Mouse (Mus musculus) midbrain, embryonic 14.5 days (tissue): ENCODE results near the gene Mical1. TPM values are rescaled to one million over a fixed set of nuclear protein-coding genes. Genes with fewer than 3 reads are reported as not detected.

Experiments
- ATAC-seq: fragments of 200-750 bp; cut with Nextera tagmentation; 2 replicates; pipeline ENCODE4 v1.8.0; 2017; ENCODE audit warnings: moderate number of reproducible peaks, moderate library complexity; ENCODE audit not compliant: low FRiP score, low TSS enrichment
- DNase-seq: peaks from one replicate; pipeline ENCODE4 v3.0.0-alpha.2; 2015
- H3K27ac ChIP-seq: fragments of 300-500 bp; sonication (generic); replicated peaks from 2 replicates; pipeline ENCODE4 v1.5.1; 2014; ENCODE audit warnings: mild to moderate bottlenecking, low read depth, low read length, moderate library complexity
- H3K27me3 ChIP-seq: fragments of 300-500 bp; sonication (generic); 2 replicates; pipeline ENCODE4 v1.6.1; 2014; ENCODE audit warnings: low read length, control low read depth, mixed read lengths; ENCODE audit not compliant: control insufficient read depth, insufficient read depth
- H3K36me3 ChIP-seq: fragments of 300-500 bp; sonication (generic); 2 replicates; pipeline ENCODE4 v1.6.1; 2014; ENCODE audit warnings: low read length, control low read depth; ENCODE audit not compliant: control insufficient read depth, insufficient read depth
- H3K4me1 ChIP-seq: fragments of 300-500 bp; sonication (generic); 2 replicates; pipeline ENCODE4 v1.6.1; 2014; ENCODE audit warnings: mild to moderate bottlenecking, antibody characterized with exemption, low read length, control low read depth; ENCODE audit not compliant: control insufficient read depth, insufficient read depth
- H3K4me2 ChIP-seq: fragments of 300-500 bp; sonication (generic); 2 replicates; pipeline ENCODE4 v1.6.1; 2014; ENCODE audit warnings: mild to moderate bottlenecking, low read length, moderate library complexity
- H3K4me3 ChIP-seq: fragments of 300-500 bp; sonication (generic); replicated peaks from 2 replicates; pipeline ENCODE4 v1.5.1; 2014; ENCODE audit warnings: low read depth, low read length
- H3K9ac ChIP-seq: fragments of 300-500 bp; sonication (generic); replicated peaks from 2 replicates; pipeline ENCODE4 v1.6.1; 2014; ENCODE audit warnings: mild to moderate bottlenecking, low read length, moderate library complexity
- H3K9me3 ChIP-seq: fragments of 300-500 bp; sonication (generic); 2 replicates; pipeline ENCODE4 v1.6.1; 2016; ENCODE audit warnings: low read length, control low read depth, mixed read lengths; ENCODE audit not compliant: control insufficient read depth
- WGBS: fragments of 180-500 bp; shearing (Covaris S2); extraction: QIAGEN DNeasy Blood & Tissue Kit; methylation state at CpG from one replicate; pipeline ENCODE4 v1.1.7; 2014; 5-methylcytosine and 5-hydroxymethylcytosine counted together
- polyA plus RNA-seq: library from polyadenylated mRNA; unstranded; fragments of >200 nt; fragmentation: Nextera tagmentation; extraction: Ambion mirVana; gene quantifications from 2 replicates; pipeline ENCODE4 v1.2.1, GENCODE M21; 2014

The Mical1 gene
- polyA plus RNA-seq, 1 experiment from 2014 or later, result 20.5 TPM

DNA sequence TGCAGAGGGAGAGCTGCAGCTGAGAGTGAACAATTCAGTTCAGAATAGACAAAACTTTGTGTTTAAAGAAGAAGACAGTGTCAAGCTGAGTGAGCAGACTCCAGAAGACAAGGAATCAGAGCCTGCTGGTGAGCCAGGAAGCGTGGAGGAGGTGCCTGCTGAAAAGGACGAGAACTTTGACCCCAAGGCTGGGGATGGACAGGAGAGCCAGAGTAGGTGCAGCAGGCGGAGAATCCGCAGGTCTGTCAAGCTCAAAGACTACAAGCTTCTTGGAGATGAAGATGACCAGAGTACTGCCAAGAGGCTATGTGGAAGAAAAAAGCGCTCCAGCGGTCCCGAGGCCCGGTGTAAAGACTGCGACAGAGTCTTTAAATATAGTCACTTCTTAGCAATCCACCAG is 24.5 kb upstream of the Mical1 start:
- DNase-seq, result no peak
- no peak for ATAC-seq
- peaks cover 26% of the 10 kb centered on the region for H3K4me1 ChIP-seq
- WGBS, result 93% methylated on average over 9 of the region's 9 CpGs
- no peak overlapping the region for H3K9ac ChIP-seq
- no peak overlapping the region for H3K27ac ChIP-seq
- H3K36me3 ChIP-seq, result peaks cover 38% of the 10 kb centered on the region
- H3K4me3 ChIP-seq, result no peak overlapping the region
- no peaks in the 10 kb centered on the region for H3K27me3 ChIP-seq
- no peaks in the 10 kb centered on the region for H3K9me3 ChIP-seq
- H3K4me2 ChIP-seq, result no peak overlapping the region

DNA sequence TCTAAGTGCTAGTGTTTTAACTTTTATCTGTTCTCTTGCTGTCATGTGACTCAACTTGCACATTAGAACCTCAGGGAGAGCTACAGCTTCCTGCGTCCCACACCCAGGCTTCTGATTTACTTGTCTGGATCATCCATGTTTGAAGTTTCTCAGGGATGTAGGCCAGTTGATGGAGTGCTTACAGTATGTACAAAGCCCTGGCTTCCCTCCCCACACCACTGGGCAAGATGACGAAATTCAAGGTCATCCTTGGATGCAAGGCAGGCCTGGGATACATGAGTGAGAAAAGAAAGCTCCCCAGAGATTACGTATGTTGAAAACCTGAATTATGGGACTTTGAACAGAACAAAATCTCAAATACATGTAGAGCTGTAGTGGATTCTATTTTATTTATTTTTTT is 23.3 kb upstream of the Mical1 start:
- Histone ChIP-seq H3K27me3 (no peaks in the 10 kb centered on the region), H3K4me3 (no peak overlapping the region), H3K9me3 (no peaks in the 10 kb centered on the region), H3K4me1 (peaks cover 26% of the 10 kb centered on the region), H3K9ac (no peak overlapping the region), H3K27ac (no peak overlapping the region), H3K4me2 (no peak overlapping the region), H3K36me3 (peaks cover 45% of the 10 kb centered on the region)
- no peak for DNase-seq
- ATAC-seq, result no peak
- WGBS, result 94% methylated on average over 3 of the region's 3 CpGs

DNA sequence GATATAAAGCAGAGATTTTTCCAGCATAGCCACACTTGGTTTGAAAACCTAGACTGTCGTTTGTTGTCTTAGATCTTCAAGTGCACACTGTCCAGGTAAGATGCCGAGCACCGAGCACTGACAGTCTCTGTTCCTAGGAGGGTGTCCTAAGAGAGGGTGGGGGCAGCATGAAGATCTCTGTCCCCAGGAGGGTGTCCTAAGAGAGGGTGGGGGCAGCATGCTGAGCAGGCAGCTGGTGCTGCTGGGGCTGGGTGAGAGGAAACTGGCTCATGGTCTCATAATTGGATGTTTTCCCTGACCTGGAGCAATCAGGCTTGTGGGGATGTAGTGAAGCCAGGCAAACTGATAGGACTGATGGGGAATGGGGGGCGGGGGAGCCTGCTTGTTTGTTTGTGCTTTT is 16.1 kb upstream of the Mical1 start:
- Histone ChIP-seq H3K27ac (no peak overlapping the region), H3K36me3 (peaks cover 65% of the 10 kb centered on the region), H3K4me3 (no peak overlapping the region), H3K4me2 (no peak overlapping the region), H3K9ac (no peak overlapping the region), H3K4me1 (no peaks in the 10 kb centered on the region), H3K27me3 (no peaks in the 10 kb centered on the region), H3K9me3 (no peaks in the 10 kb centered on the region)
- DNase-seq (no peak), ATAC-seq (no peak)
- 86% methylated on average over 4 of the region's 4 CpGs for WGBS

DNA sequence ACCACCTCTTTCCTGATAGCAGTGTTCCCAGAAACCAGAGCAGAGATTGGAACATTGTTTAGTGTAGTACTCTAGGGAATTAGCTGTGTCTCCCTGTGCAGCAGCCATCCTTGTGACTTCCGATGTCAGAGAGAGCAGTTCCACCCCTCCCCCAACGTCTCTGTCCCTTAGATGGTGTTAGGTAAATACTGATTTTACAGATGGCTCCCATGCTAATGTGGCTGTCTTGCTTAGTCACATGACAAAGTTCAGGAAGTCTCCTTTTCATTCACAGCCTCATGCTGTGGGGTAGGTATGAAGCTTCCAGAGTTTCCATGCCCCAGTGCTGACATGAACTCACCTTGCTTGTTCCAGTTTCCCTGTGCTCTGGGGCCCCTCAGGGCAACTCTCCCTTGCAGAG is 15.6 kb upstream of the Mical1 start:
- ATAC-seq (no peak), DNase-seq (no peak)
- Histone ChIP-seq H3K27ac (no peak overlapping the region), H3K4me1 (no peaks in the 10 kb centered on the region), H3K9me3 (no peaks in the 10 kb centered on the region), H3K4me2 (no peak overlapping the region), H3K27me3 (no peaks in the 10 kb centered on the region), H3K9ac (no peak overlapping the region), H3K36me3 (peaks cover 63% of the 10 kb centered on the region), H3K4me3 (no peak overlapping the region)
- WGBS, result 35% methylated on average over 2 of the region's 2 CpGs

DNA sequence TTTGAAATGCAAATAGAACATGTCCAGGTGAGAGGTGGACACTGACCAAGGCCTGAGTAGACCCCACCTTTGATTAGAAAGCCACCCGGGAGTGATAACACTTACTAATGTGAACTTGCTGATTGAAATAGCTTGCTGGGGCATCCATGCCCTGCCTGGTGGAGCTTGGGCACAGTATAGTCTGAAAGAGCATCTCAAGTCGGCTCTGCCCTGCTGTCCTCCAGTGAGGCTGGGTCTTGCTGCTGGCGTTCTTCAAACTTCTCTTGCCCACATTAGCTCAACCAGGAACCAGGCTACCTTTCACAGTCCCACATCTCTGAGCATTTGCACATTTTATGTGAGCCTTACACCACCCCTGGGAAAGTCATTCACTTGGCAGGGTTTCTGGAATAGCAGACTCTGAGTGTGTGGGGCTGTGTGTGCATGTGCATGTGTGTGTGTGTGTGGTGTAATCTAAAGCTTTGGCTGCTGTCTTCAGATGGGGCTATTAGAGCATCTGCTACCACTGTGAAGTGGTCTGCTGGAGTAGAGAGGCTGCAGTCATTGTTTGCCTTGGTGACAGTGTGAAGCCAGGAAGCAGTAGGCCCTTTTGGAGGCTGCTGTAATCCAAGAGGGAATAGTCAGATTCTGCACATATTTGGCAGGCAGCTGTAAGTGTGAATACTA is 14.9 kb upstream of the Mical1 start:
- WGBS, result 90% methylated on average over 3 of the region's 3 CpGs
- DNase-seq (no peak), ATAC-seq (no peak)
- Histone ChIP-seq H3K9ac (no peak overlapping the region), H3K9me3 (no peaks in the 10 kb centered on the region), H3K36me3 (peaks cover 61% of the 10 kb centered on the region), H3K27me3 (no peaks in the 10 kb centered on the region), H3K4me1 (no peaks in the 10 kb centered on the region), H3K27ac (no peak overlapping the region), H3K4me3 (no peak overlapping the region), H3K4me2 (no peak overlapping the region)

DNA sequence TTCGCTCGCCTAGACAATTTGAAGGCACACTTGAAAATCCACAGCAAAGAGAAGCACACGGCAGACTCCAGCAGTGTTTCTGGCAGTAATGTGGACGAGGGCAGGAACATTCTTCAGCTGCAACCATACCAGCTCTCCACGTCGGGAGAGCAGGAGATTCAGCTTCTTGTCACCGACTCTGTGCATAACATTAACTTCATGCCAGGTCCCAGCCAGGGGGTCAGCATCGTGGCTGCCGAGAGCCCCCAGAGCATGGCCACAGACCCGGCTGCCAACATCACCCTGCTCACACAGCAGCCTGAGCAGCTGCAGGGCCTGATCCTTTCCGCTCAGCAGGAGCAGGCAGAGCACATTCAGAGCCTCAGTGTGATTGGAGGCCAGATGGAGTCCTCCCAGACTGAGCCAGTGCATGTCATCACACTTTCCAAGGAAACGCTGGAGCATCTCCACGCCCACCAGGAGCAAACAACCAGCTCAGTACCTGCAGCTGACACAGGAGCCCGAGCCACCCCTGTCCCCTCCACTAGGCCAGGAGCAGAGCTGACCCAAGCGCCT is 11.6 kb upstream of the Mical1 start:
- H3K9me3 ChIP-seq, result no peaks in the 10 kb centered on the region
- no peak overlapping the region for H3K4me3 ChIP-seq
- WGBS, result 38% methylated on average over 15 of the region's 15 CpGs
- H3K27me3 ChIP-seq, result no peaks in the 10 kb centered on the region
- H3K4me1 ChIP-seq, result no peaks in the 10 kb centered on the region
- H3K4me2 ChIP-seq, result no peak overlapping the region
- no peak overlapping the region for H3K27ac ChIP-seq
- ATAC-seq, result no peak
- peaks cover 42% of the 10 kb centered on the region for H3K36me3 ChIP-seq
- DNase-seq, result no peak
- no peak overlapping the region for H3K9ac ChIP-seq

DNA sequence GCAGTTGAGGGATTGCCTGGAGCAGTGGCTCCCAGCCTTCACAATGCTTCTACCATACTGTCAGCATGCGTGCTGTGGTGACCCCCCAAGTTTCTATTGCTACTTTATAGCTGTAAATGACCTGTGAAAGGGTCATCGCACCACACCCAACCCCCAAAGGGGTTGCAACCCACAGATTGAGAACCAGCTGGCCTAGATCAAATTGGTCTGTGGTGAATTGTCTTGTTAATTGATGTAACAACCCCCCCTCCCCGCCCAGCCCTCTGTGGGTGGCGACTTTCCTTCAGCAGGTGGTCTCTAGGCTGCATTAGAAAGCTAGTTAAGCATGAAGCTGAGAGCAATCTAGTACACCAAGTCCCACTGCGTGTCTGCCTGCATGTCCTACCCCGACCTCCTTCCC is 8.8 kb upstream of the Mical1 start:
- Histone ChIP-seq H3K4me3 (no peak overlapping the region), H3K4me1 (no peaks in the 10 kb centered on the region), H3K27me3 (no peaks in the 10 kb centered on the region), H3K36me3 (peaks cover 29% of the 10 kb centered on the region), H3K9ac (no peak overlapping the region), H3K27ac (no peak overlapping the region), H3K4me2 (no peak overlapping the region), H3K9me3 (no peaks in the 10 kb centered on the region)
- no peak for ATAC-seq
- WGBS, result 32% methylated on average over 6 of the region's 6 CpGs
- DNase-seq, result no peak

DNA sequence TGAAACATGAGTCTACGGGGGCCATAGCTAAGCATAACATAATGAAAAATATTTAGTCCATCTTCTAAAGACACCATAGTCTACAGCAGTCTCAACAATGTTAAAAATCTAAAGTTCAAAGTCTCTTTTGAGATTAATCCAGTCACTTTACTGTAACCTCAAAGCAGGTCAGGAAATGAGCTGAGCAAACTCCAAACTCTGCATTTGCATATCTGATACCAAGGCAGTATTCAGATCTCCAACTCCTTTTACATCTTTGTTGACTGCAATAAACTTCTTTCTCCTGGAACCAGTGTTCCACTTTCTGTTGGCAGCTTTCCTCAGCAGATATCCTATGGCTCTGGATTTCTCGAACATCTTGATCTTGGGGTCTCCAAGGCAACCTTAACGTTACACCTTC is 5.4 kb upstream of the Mical1 start:
- no peak overlapping the region for H3K4me2 ChIP-seq
- no peak for ATAC-seq
- 91% methylated on average over 3 of the region's 3 CpGs for WGBS
- peaks cover under 1% of the 10 kb centered on the region; the same call in 1 of the 2 replicates for H3K4me1 ChIP-seq
- peaks cover 10% of the 10 kb centered on the region; the same call in 1 of the 2 replicates for H3K36me3 ChIP-seq
- H3K27me3 ChIP-seq, result no peaks in the 10 kb centered on the region
- H3K27ac ChIP-seq, result no peak overlapping the region
- DNase-seq, result no peak
- H3K4me3 ChIP-seq, result no peak overlapping the region
- no peaks in the 10 kb centered on the region for H3K9me3 ChIP-seq
- H3K9ac ChIP-seq, result no peak overlapping the region

DNA sequence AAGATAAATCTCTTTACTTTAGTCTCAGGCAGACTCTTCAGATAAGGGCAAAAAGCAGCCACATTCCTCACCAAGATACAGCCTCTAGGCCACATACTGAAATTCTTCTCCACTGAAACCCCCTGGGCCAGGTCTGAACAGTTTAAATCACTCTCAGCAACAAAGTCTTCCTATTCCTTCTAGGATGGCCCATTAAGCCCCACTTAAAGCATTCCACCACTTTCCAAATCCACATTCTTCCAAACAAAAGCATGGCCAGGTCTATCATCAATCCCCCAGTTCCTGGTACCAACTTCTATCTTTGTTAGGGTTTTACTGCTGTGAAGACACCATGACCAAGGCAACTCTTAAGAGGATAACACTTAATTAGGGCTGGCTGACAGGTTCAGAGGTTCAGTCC is 3.6 kb upstream of the Mical1 start:
- no peak for DNase-seq
- ATAC-seq, result no peak
- no peak overlapping the region for H3K4me3 ChIP-seq
- H3K27me3 ChIP-seq, result no peaks in the 10 kb centered on the region
- 0 out of 2 replicates have a peak, but pooled peaks cover 4% of the 10 kb centered on the region for H3K36me3 ChIP-seq
- H3K4me2 ChIP-seq, result no peak overlapping the region
- H3K4me1 ChIP-seq, result peaks cover 17% of the 10 kb centered on the region
- H3K9me3 ChIP-seq, result no peaks in the 10 kb centered on the region
- H3K27ac ChIP-seq, result no peak overlapping the region
- no peak overlapping the region for H3K9ac ChIP-seq
